Mouse (Mus musculus): ENCODE results near the gene Larp4. TPM values are rescaled to one million over a fixed set of nuclear protein-coding genes. Genes with fewer than 3 reads are reported as not detected.

Larp4 gene
- polyA plus RNA-seq, 1 experiment from 2014 or later: 26.3 TPM

- no peak overlapping the region for H3K27ac ChIP-seq
- H3K4me3 ChIP-seq: no peak overlapping the region
- peaks cover 6% of the 10 kb centered on the region for H3K27me3 ChIP-seq
- H3K4me2 ChIP-seq: no peak overlapping the region
- no peak overlapping the region for H3K9ac ChIP-seq
- H3K36me3 ChIP-seq: no peaks in the 10 kb centered on the region
- no peaks in the 10 kb centered on the region for H3K9me3 ChIP-seq
- H3K4me1 ChIP-seq: peaks cover 28% of the 10 kb centered on the region
- no peak for ATAC-seq (ENCODE audit: insufficient number of reproducible peaks, low FRiP score, low TSS enrichment, low read depth)
- 54% methylated on average over 10 of the region's 10 CpGs for WGBS
These were observed 71.6 kb downstream of the Larp4 start for GRCm38 (mm10) chr15:100041267-100042047.

GRCm38 (mm10) chr15:100042048-100042400 lies 72.2 kb downstream of the Larp4 start:
- Histone ChIP-seq H3K4me1 (peaks cover 28% of the 10 kb centered on the region), H3K4me3 (no peak overlapping the region), H3K27ac (no peak overlapping the region), H3K27me3 (peaks cover 6% of the 10 kb centered on the region), H3K9ac (no peak overlapping the region), H3K36me3 (no peaks in the 10 kb centered on the region), H3K4me2 (no peak overlapping the region), H3K9me3 (no peaks in the 10 kb centered on the region)
- WGBS: 64% methylated on average over 9 of the region's 9 CpGs
- ATAC-seq (ENCODE audit: insufficient number of reproducible peaks, low FRiP score, low TSS enrichment, low read depth): no peak

- Histone ChIP-seq H3K4me3 (no peak overlapping the region), H3K9me3 (no peaks in the 10 kb centered on the region), H3K27me3 (no peaks in the 10 kb centered on the region), H3K9ac (no peak overlapping the region), H3K27ac (no peak overlapping the region), H3K36me3 (peaks cover 5% of the 10 kb centered on the region; the same call in 1 of the 2 replicates), H3K4me2 (no peak overlapping the region), H3K4me1 (peaks cover 21% of the 10 kb centered on the region)
- 51% methylated on average over 6 of the region's 6 CpGs for WGBS
- no peak for ATAC-seq (ENCODE audit: insufficient number of reproducible peaks, low FRiP score, low TSS enrichment, low read depth)
These were observed 75.7 kb downstream of the Larp4 start for GRCm38 (mm10) chr15:100045576-100045975.

GRCm38 (mm10) chr15:100049496-100050087 lies 79.7 kb downstream of the Larp4 start:
- peaks cover 5% of the 10 kb centered on the region; the same call in 1 of the 2 replicates for H3K36me3 ChIP-seq
- H3K4me1 ChIP-seq: peaks cover 14% of the 10 kb centered on the region; the same call in 1 of the 2 replicates
- H3K9ac ChIP-seq: no peak overlapping the region
- no peaks in the 10 kb centered on the region for H3K27me3 ChIP-seq
- no peak for ATAC-seq (ENCODE audit: insufficient number of reproducible peaks, low FRiP score, low TSS enrichment, low read depth)
- H3K9me3 ChIP-seq: no peaks in the 10 kb centered on the region
- no peak overlapping the region for H3K27ac ChIP-seq
- WGBS: 76% methylated on average over 7 of the region's 7 CpGs
- no peak overlapping the region for H3K4me3 ChIP-seq
- H3K4me2 ChIP-seq: no peak overlapping the region

- 70% methylated on average over 7 of the region's 7 CpGs for WGBS
- Histone ChIP-seq H3K9me3 (no peaks in the 10 kb centered on the region), H3K4me1 (0 out of 2 replicates have a peak, but pooled peaks cover 6% of the 10 kb centered on the region), H3K4me3 (no peak overlapping the region), H3K36me3 (peaks cover 5% of the 10 kb centered on the region; the same call in 1 of the 2 replicates), H3K4me2 (no peak overlapping the region), H3K9ac (no peak overlapping the region), H3K27ac (no peak overlapping the region), H3K27me3 (no peaks in the 10 kb centered on the region)
- no peak for ATAC-seq (ENCODE audit: insufficient number of reproducible peaks, low FRiP score, low TSS enrichment, low read depth)
These were observed 81.1 kb downstream of the Larp4 start for GRCm38 (mm10) chr15:100050940-100051339.

- 0 out of 2 replicates have a peak, but pooled peaks cover 6% of the 10 kb centered on the region for H3K4me1 ChIP-seq
- H3K27ac ChIP-seq: no peak overlapping the region
- ATAC-seq (ENCODE audit: insufficient number of reproducible peaks, low FRiP score, low TSS enrichment, low read depth): no peak
- no peak overlapping the region for H3K9ac ChIP-seq
- H3K4me2 ChIP-seq: no peak overlapping the region
- 68% methylated on average over 3 of the region's 3 CpGs for WGBS
- no peaks in the 10 kb centered on the region for H3K27me3 ChIP-seq
- H3K36me3 ChIP-seq: peaks cover 5% of the 10 kb centered on the region; the same call in 1 of the 2 replicates
- no peaks in the 10 kb centered on the region for H3K9me3 ChIP-seq
- H3K4me3 ChIP-seq: no peak overlapping the region
These were observed 82.9 kb downstream of the Larp4 start for GRCm38 (mm10) chr15:100052726-100053125.

GRCm38 (mm10) chr15:100056397-100056908 lies 86.6 kb downstream of the Larp4 start:
- no peaks in the 10 kb centered on the region for H3K9me3 ChIP-seq
- H3K27me3 ChIP-seq: no peaks in the 10 kb centered on the region
- no peak overlapping the region for H3K4me3 ChIP-seq
- no peak overlapping the region for H3K4me2 ChIP-seq
- ATAC-seq (ENCODE audit: insufficient number of reproducible peaks, low FRiP score, low TSS enrichment, low read depth): no peak
- no peak overlapping the region for H3K27ac ChIP-seq
- no peaks in the 10 kb centered on the region for H3K36me3 ChIP-seq
- WGBS: 87% methylated on average over 7 of the region's 7 CpGs
- 0 out of 2 replicates have a peak, but pooled peaks cover 3% of the 10 kb centered on the region for H3K4me1 ChIP-seq
- H3K9ac ChIP-seq: no peak overlapping the region

- no peak overlapping the region for H3K27ac ChIP-seq
- no peaks in the 10 kb centered on the region for H3K36me3 ChIP-seq
- no peaks in the 10 kb centered on the region for H3K9me3 ChIP-seq
- H3K27me3 ChIP-seq: no peaks in the 10 kb centered on the region
- WGBS: 89% methylated on average over 3 of the region's 3 CpGs
- H3K9ac ChIP-seq: no peak overlapping the region
- H3K4me1 ChIP-seq: 0 out of 2 replicates have a peak, but pooled peaks cover 3% of the 10 kb centered on the region
- no peak for ATAC-seq (ENCODE audit: insufficient number of reproducible peaks, low FRiP score, low TSS enrichment, low read depth)
- H3K4me3 ChIP-seq: no peak overlapping the region
- H3K4me2 ChIP-seq: no peak overlapping the region
These were observed 87.8 kb downstream of the Larp4 start for GRCm38 (mm10) chr15:100057698-100058097.

- Histone ChIP-seq H3K4me2 (no peak overlapping the region), H3K4me3 (no peak overlapping the region), H3K9ac (no peak overlapping the region), H3K4me1 (no peaks in the 10 kb centered on the region), H3K27ac (no peak overlapping the region), H3K9me3 (no peaks in the 10 kb centered on the region), H3K27me3 (no peaks in the 10 kb centered on the region), H3K36me3 (no peaks in the 10 kb centered on the region)
- 91% methylated on average over 3 of the region's 3 CpGs for WGBS
- no peak for ATAC-seq (ENCODE audit: insufficient number of reproducible peaks, low FRiP score, low TSS enrichment, low read depth)
These were observed 88.3 kb downstream of the Larp4 start for GRCm38 (mm10) chr15:100058143-100058542.

GRCm38 (mm10) chr15:100058912-100059311 lies 89.0 kb downstream of the Larp4 start:
- no peak overlapping the region for H3K27ac ChIP-seq
- no peaks in the 10 kb centered on the region for H3K27me3 ChIP-seq
- ATAC-seq (ENCODE audit: insufficient number of reproducible peaks, low FRiP score, low TSS enrichment, low read depth): no peak
- no peak overlapping the region for H3K4me2 ChIP-seq
- no peaks in the 10 kb centered on the region for H3K4me1 ChIP-seq
- H3K36me3 ChIP-seq: no peaks in the 10 kb centered on the region
- no peak overlapping the region for H3K9ac ChIP-seq
- H3K4me3 ChIP-seq: no peak overlapping the region
- WGBS: 69% methylated on average over 11 of the region's 11 CpGs
- H3K9me3 ChIP-seq: no peaks in the 10 kb centered on the region

GRCm38 (mm10) chr15:100059626-100060311 lies 89.9 kb downstream of the Larp4 start:
- WGBS: 67% methylated on average over 7 of the region's 7 CpGs
- Histone ChIP-seq H3K36me3 (no peaks in the 10 kb centered on the region), H3K4me1 (no peaks in the 10 kb centered on the region), H3K9me3 (no peaks in the 10 kb centered on the region), H3K4me3 (no peak overlapping the region), H3K4me2 (no peak overlapping the region), H3K27me3 (no peaks in the 10 kb centered on the region), H3K27ac (no peak overlapping the region), H3K9ac (no peak overlapping the region)
- ATAC-seq (ENCODE audit: insufficient number of reproducible peaks, low FRiP score, low TSS enrichment, low read depth): no peak
